Mouse (Mus musculus) layer of hippocampus, adult 8-10 months (tissue): ENCODE measurements at regions not wholly inside any gene's neighbourhood (a gene's known extent, or its start where the extent isn't known, plus 50 kb on each side); places are given as distances from the start of the nearest gene placed in this dataset.

ENCODE experiments used
- DNase-seq, 2 experiments: peaks; one replicate each; pipeline ENCODE4 v3.0.0; 2022; ENCODE audit warnings: low spot score in 2 of 2

GRCm38 (mm10) chr16:65916831-65917230 lies 101.8 kb downstream of the Vgll3 start:
- no peak for DNase-seq

DNA sequence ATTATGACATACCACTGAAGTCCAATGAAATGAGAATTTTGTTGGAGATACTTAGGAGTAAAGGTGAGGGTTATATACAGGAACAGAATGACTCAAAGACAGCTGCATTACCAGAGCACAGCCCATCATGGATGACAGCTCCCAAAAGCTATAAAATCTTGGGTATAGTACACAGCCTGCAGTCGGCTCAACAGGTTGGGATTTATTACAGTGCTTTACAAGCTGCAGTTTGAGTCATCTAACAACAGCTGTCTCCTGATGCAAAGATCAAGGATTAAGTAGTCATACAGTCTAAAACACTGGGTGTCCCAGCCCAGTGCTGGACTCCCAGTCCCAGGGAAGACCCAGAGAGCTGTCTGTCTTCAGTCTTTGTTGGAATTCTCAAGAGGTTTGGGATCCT lies 110.9 kb downstream of the Vgll3 start:
- DNase-seq: no peak

DNA sequence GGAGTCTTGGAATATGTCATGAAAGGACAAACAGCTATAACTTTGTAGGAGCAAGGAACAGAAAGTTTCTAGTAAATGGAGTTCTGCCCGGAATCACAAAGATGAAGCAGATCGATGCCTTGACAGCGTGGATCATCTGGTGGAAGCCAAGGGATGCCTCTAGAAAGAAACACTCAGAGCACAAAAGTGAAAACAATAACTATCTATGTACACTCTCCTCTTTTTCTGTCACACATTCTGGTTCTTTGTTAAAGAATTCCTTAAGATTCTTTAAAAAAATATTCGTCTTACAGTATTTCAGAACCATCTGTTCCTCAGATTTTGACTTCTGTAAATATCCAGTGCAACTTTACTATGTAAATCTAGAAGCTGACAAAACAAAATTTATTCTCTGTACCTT lies 148.8 kb downstream of the Vgll3 start:
- no peak for DNase-seq

DNA sequence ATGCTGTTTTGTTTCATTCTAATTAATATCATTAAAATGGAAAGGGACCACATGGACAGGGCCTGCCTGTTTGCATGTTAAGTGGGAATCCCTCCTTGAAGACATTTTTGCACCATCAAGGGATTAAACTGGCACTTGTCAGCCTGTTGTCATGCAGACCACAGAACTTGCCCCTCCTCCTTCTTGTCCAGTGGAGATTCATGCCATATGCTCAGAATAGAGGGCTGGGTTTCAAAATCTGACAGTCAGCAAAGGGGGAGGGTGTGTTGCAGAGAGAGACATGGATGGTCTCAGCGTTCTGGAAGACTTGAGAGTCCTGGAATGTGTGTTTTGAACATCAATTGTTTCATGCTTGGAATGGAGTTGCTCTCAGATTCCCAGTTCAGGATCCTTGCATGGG lies 149.2 kb downstream of the Vgll3 start:
- no peak for DNase-seq

DNA sequence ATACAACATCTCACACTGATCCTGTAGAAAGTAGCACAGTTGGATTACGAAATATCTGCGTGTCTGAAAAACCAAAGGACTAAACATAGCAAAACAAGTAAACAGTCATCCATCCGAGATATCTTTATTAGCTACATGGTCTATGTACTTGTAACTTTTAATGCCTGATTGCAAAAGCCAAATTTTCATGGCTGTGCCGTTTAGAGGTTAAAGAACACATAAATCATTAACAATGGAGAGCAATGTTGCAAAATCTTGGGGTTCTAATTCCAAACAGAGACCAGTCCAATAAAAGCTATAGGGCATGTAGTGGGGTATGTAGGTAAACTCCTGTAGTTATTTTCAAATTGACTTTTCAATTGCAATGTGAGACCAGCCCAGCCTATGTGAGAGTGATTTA lies 162.0 kb downstream of the Vgll3 start:
- no peak for DNase-seq

DNA sequence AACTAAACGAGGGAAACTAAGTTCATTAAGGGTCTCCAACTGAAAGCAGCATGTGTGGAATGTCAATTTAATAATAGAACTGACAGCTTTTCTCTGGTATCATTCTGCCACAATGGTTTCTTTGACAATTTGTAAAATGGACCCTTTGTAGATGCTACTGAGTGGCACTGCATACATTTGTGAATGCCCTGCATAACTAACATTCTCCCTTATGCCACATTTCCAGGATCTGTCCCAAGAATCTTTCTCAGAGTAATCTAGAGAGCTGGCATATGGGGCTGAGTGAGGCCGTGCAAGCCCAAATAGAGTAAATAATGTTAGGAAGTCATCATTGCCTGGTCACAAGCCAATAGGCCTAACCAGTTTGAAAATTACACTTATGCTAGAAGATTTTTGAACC lies 172.1 kb downstream of the Vgll3 start:
- DNase-seq: no peak

- DNase-seq: no peak
Measured at GRCm38 (mm10) chr16:65999343-65999742, 184.3 kb downstream of the Vgll3 start.

- DNase-seq: no peak
Measured at GRCm38 (mm10) chr16:66000728-66001273, 185.7 kb downstream of the Vgll3 start.

DNA sequence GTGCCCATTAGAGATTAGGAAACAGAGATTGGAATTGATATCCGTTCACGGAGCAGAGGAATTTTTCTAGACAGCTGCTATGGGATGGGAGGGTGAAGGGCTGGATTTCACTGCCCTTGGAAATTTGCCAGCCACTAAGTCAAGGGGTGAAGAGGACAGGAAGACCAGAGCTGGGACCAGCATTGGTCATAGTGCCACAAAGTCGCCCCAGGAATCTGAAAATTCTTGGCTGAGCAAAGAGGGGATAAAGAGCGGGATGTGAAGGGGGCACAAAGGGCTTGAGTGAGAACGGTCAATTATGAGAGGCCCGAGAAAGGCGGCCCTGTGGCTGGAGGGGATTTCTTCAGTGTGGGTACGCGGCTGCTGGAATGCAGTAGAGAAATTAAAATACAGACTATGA lies 189.6 kb downstream of the Vgll3 start:
- DNase-seq: no peak

DNA sequence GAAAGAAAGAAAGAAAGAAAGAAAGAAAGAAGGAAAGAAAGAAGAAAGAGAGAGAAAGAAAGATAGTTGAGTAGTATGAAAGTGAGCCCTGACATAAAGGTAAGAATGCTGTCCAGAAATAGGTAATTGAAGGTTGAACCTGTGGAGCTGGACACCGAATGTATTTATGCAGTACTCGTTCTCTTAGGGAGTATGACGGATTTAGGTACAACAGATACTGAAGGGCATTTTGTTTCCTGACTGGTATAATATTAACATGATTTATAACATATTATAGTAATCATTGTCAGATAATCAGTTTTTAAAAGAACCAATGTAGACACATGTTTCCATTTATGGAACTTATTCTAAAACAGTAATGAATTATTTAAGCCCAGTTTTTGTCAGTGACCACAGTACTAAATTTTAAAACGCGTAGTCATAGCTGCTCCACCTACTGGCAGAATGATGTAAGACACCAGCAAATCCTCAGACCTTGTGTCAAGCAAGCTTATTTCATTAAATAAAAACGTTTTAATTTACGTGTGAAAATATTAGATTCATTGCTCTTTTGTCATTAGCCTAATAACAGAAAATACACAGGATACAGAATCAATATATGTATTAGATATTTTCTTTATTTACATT lies 191.0 kb downstream of the Vgll3 start:
- DNase-seq: peak in 1 of 2 experiments; percentile 50

DNA sequence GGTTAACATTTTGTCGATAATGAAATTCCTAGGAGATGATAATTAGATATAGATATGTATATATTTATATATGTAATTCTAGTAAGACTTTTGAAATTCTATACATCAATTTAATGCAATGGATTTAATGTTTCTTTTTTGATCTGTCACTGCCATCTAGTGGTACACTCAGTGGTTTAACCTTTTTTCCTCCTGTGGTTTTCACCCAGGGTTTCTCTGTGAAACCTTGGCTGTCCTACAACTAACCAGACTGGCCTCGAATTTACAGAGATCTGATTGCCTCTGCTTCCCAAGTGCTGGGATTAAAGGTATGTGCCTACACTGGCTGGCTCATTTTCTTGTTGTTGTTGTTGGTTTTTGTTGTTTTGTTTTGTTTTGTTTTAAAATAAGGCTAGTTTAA lies 198.6 kb downstream of the Vgll3 start:
- no peak for DNase-seq

- no peak for DNase-seq
Measured at GRCm38 (mm10) chr16:66014861-66015602, 200.0 kb downstream of the Vgll3 start.

- no peak for DNase-seq
Measured at GRCm38 (mm10) chr16:66017040-66017439, 202.0 kb downstream of the Vgll3 start.

GRCm38 (mm10) chr16:66023397-66023796 lies 208.3 kb downstream of the Vgll3 start:
- DNase-seq: no peak
